Mouse (Mus musculus): Measurements from ENCODE around the gene Cry2.

DNA sequence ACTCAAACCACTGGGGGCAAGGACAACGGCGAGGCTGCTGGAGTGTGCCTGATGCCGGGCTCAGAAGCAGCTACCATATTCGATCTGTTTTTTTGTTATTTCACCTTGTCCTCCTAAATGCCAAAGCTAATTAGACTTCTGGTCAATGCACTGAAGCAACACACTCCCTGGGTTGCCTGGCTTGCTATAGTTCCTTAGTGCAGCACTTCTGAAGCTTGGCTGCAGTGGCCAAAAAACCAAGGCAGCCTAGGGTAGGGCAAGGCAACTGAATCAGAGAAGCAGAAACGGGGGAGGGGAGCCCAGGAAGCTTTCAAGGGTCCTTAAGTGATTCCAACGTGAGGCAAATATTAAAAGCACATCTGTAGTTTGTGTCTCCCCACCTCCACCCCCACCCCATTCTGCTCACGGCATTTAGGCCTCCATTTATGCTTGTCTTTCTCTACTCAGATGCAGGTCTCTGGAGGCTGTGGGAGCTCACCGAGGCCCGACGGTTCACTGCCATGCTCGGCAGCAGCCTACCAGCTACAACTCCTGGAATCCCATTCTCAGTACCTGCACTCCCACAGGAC lies 2.1 kb downstream of the Cry2 start:
- TF ChIP-seq POLR2A (IDR thresholded peaks at IDR 0.05; ENCODE audit: insufficient read depth, low read depth, low read length) = no peak
- no peak for TF ChIP-seq CTCF (IDR thresholded peaks at IDR 0.05)
